Mouse (Mus musculus): Measurements from ENCODE around the gene Snrnp25.

The Snrnp25 gene

DNA sequence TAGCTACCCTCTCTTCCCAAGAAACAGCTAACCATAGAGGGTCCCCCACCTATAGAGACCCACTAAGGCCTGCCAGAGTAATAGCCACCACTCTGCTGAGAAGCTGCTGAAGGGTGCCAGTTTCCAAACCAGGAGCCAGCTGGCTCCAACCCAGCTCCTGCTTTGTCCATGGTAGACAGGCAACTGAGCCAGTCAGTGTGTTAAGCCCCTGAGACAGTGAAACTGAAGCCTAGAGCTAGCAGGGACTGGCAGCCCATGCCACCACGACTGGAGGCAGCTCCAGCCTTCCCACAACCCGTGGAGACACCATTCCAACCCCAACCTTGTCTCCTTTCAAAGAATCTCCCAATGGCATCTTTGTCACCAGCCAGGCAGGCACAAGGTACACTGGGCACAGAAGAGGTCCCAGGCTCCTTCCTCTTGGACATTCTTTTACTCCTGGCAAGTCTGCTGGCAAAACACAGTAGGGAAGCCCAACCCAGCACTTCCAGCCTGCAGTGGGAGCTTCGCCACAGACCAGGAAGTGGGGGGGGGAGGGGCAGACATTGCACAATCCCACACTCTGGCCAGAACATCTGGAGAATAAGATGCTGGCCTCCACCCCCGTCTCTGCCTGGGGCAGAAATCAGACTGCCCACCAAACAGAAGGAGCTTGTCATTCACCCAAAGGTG lies 19.4 kb downstream of the Snrnp25 start:
- DNase-seq (ENCODE audit: low read depth, low spot score), result no peak

DNA sequence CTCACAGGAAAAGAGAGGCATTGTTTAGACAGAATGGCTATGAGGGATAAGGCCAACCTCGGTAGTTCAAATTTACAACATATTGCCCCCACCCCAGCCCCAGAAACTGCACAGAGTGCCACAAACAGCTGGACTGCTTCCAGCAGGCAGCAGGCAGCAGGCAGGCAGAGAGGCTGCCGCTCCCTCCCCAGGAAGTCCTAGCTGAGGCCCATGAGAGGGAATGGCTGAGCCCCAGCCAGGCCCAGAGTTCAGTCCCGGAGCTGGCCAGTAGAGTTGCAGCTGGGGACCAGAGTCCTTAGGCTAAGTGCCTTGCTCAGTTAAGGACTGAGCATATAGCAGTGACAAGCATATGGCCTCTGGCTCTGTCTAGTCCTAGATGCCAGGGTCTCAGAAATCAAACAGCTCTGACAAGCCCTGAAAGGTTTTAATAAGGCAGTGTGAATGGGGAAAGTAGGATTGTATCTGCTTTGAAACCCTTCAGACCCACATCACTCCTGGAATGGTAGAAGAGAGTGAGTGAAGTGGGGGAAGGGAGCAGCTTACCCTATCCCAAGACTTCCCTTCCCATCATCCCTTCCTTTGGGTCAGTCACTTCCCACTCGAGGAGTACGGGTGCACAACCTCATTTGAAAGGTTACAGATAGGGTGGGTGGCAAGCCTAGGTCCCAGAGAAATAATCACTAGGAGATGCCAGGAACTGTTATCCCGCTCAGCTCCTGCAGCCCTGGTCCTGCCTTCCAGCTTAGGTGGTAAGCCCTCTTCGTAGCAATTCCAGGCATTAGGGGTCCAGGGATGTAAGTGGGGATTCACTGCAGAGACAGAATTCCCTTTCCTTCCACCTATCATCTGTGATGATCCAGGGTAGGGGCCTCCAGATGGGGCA lies 20.2 kb downstream of the Snrnp25 start:
- no peak for DNase-seq (ENCODE audit: low read depth, low spot score)

GRCm38 (mm10) chr11:32226124-32226871 lies 21.1 kb downstream of the Snrnp25 start, which contains the start of gene Mpg:
Gene Mpg, plus strand, starts transcription at chr11:32226505.
- peak; percentile 89 for DNase-seq (ENCODE audit: low read depth, low spot score)

- DNase-seq (ENCODE audit: low read depth, low spot score), result no peak
Measured at GRCm38 (mm10) chr11:32227041-32227440, 21.8 kb downstream of the Snrnp25 start.

GRCm38 (mm10) chr11:32227555-32227954 lies 22.3 kb downstream of the Snrnp25 start:
- no peak for DNase-seq (ENCODE audit: low read depth, low spot score)

- no peak for DNase-seq (ENCODE audit: low read depth, low spot score)
Measured at GRCm38 (mm10) chr11:32228292-32228845, 23.2 kb downstream of the Snrnp25 start.

GRCm38 (mm10) chr11:32230220-32230619 lies 25.0 kb downstream of the Snrnp25 start:
- no peak for DNase-seq (ENCODE audit: low read depth, low spot score)

GRCm38 (mm10) chr11:32231125-32231524 lies 25.9 kb downstream of the Snrnp25 start:
- DNase-seq (ENCODE audit: low read depth, low spot score), result no peak

GRCm38 (mm10) chr11:32232848-32233247 lies 27.6 kb downstream of the Snrnp25 start:
- no peak for DNase-seq (ENCODE audit: low read depth, low spot score)

DNA sequence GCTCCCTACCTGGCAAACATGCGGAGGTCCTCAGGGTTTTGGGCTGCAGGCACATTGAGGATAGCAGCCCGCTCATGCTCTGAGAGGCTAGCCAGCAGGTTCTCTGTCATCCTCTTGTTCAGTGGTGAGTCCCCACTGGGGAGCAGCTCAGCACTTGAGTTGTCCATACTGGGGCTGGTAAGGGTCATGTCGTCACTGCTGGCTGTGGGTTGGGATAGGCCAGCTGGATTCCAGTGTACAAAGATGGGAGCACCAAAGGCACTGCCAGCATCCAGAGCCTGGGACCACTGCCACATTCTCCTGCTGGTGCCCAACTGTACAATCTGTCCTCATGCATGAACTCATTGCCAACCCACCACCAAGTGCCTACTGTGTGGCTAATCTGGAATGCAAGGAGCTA lies 28.7 kb downstream of the Snrnp25 start:
- DNase-seq (ENCODE audit: low read depth, low spot score), result no peak

GRCm38 (mm10) chr11:32234816-32235485 lies 29.7 kb downstream of the Snrnp25 start:
- no peak for DNase-seq (ENCODE audit: low read depth, low spot score)

- DNase-seq (ENCODE audit: low read depth, low spot score), result no peak
Measured at GRCm38 (mm10) chr11:32235646-32236045, 30.4 kb downstream of the Snrnp25 start.

GRCm38 (mm10) chr11:32236132-32236531 lies 30.9 kb downstream of the Snrnp25 start:
- DNase-seq (ENCODE audit: low read depth, low spot score), result no peak

DNA sequence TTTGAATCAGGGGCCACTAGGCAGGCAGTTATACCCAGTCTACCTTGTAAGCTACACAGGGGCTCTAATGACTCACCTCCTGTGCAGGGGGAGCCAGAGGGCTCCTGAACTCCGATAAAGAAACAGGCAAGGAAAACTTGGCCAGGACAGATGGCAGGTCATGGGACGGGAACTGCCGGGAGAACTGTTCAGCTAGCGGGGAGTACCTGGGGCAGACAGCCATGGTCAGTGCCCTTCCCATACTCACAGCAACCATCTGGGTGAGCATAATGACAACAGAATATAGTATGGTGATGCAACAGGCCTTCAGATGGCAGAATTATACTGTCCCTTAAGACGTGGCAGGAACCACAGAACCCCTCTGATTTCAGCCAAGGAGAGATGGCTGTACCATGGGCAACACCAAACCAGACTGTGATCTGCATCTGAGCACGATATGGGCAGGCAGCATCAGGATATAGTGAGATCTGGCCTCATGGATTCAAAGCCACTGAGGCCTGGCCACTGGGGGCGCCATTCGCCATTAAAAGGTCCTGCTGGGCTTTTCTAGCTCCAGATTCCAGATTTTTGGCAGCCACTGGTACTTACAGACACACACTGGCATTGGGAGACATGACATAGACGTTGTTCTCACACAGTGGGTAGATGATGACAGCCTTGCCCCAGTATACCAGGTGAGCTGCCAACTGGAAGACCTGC lies 31.6 kb downstream of the Snrnp25 start:
- DNase-seq (ENCODE audit: low read depth, low spot score), result peak; percentile 44

GRCm38 (mm10) chr11:32237411-32237795 lies 32.2 kb downstream of the Snrnp25 start:
- no peak for DNase-seq (ENCODE audit: low read depth, low spot score)

DNA sequence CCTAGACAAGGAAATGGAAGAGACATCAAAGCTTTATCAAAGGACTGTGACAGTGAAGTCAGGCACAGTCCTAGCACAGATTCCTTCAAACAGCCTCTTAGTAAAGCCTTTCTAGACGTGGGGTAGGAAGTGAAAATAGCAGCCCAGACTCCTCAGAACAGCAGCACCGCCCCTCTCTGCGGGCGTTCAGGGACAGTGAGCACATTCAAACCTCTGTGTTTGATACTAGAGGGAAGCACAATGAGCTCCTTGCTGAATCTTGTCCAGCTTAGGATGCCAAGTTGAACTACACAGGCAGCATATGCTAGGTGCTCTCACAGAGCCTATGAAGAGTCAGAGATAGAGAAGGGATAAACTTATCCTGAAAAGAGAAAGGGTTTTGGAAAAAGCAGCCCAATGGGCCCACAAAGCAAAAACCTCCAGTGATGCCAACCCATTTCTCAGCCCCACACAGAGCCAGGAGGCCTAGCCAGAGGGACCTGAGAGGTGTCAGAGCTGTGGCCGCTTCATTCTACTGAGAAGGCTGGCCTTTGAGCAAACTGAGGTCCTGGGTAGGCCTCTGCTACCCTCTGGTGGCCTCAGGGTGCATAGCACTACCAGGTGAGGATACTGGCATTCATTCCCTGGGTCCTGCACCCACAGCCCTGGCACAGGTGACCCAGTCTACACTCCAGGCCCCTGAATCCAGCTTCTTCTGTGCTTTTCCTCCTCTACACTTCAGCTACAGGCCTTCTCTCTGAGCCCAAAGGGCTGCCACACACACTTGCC lies 33.1 kb downstream of the Snrnp25 start:
- DNase-seq (ENCODE audit: low read depth, low spot score), result peak; percentile 66

DNA sequence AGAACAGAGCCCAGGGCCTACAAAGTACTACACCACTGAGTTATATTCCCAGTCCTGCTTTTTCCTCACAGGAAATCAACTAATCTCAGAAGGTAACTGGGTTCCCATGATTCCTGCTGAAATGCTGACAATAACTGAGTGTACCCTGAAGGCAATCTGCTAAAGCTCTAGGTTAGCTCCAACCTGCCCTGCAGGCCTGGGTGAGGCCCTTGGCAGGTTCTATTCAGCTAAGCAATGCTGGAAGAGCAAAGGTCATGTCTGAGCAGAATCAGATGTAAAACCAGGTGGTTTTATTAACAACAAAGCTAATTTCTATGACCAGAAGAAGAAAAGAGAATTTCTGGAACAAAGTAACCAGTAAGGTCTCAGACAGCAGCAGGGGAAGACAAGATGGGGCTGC lies 36.2 kb downstream of the Snrnp25 start:
- DNase-seq (ENCODE audit: low read depth, low spot score), result no peak

- DNase-seq (ENCODE audit: low read depth, low spot score), result no peak
Measured at GRCm38 (mm10) chr11:32242209-32242608, 37.0 kb downstream of the Snrnp25 start.

DNA sequence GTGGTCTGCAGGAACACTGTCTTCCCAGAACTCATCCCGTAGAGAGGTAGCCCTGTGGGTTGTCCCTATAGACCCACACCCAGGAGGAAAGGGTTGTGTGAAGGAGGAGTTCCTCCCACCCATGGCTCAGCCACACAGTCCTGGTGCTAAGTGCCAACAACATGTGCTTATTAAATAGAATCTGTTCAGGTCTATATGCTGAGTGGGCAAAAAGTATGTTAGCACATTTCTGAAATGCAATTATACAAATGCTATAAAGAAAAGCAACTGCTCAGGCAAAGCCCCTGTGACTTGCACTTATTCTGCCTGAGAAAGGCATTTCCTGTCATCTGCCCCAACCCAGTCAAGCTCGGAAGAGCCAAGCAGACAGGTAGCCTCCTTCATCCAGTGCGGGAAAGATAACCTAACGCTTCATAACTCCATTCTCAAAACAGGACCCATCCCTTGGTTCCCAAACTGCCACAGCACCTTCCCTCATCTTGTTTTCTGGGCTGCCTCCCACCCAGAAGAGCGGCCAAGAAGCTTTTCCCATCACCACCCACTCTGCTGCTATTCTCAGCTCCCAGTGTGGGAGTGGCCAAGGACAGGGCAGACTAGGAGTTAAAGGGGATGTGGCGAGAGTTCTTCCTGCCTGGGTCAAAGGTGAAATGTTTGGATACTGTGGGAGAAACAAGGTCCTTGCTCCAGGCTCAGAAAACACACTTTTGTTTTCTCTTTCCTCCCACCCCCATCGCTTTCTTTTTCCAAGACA lies 38.2 kb downstream of the Snrnp25 start:
- DNase-seq (ENCODE audit: low read depth, low spot score), result no peak

All from mesoderm, embryonic 11.5 days (tissue).